Mouse (Mus musculus) splenic B cell, adult 2 months (primary cell): ENCODE results near the gene Lgals7.

Source experiments
- DNase-seq: peaks from one replicate; pipeline ENCODE4 v3.0.0-alpha.2; 2011; ENCODE audit warnings: low read depth, low spot score
- H3K27me3 ChIP-seq: 2 replicates; pipeline ENCODE4 v1.6.1; 2012; ENCODE audit warnings: mild to moderate bottlenecking, low read length, moderate library complexity, mixed read lengths; ENCODE audit not compliant: control insufficient read depth, poor library complexity, insufficient read depth, severe bottlenecking
- H3K36me3 ChIP-seq: 2 replicates; pipeline ENCODE4 v1.6.1; 2012; ENCODE audit warnings: mild to moderate bottlenecking, low read length, moderate library complexity, mixed read lengths; ENCODE audit not compliant: control insufficient read depth, poor library complexity, insufficient read depth, severe bottlenecking

The Lgals7 gene

DNA sequence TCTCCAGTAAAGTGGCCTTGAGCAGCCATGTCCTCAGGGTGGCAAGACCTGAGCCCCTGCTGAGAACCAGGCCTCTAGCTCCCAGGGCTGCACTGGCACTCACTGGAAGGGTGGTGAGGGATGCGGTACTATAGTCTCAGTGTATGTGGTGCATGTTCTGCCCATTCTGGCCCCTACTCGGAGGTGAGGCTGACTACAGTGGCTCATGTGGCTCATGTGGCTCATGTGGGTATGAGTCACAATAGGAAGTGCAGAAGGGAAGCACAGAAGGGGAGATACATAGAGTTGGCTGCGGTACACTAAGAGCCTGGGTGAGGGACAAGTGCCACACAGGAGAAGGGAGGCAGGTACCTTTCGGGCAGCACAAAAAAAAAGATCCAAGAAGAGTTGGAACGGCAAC, 43.5 kb downstream of the Lgals7 start:
- no peaks in the 10 kb centered on the region for H3K27me3 ChIP-seq
- no peak for DNase-seq

GRCm38 (mm10) chr7:28911632-28912031, 48.0 kb downstream of the Lgals7 start:
- H3K27me3 ChIP-seq, result no peaks in the 10 kb centered on the region
- no peak for DNase-seq
- H3K36me3 ChIP-seq, result peaks cover 6% of the 10 kb centered on the region

More for the DNA sequence above, 43.5 kb downstream of the Lgals7 start:
- peaks cover 8% of the 10 kb centered on the region for H3K36me3 ChIP-seq

GRCm38 (mm10) chr7:28913171-28913570, 49.5 kb downstream of the Lgals7 start:
- DNase-seq, result no peak
- Histone ChIP-seq H3K27me3 (no peaks in the 10 kb centered on the region), H3K36me3 (peaks cover 8% of the 10 kb centered on the region)
